Mouse (Mus musculus) ovary, postnatal 14 days (tissue): ENCODE results near the gene Asb15.

ENCODE experiments used
- DNase-seq: peaks from one replicate; pipeline ENCODE4 v3.0.0; 2022; ENCODE audit warnings: low spot score

Gene Asb15

DNA sequence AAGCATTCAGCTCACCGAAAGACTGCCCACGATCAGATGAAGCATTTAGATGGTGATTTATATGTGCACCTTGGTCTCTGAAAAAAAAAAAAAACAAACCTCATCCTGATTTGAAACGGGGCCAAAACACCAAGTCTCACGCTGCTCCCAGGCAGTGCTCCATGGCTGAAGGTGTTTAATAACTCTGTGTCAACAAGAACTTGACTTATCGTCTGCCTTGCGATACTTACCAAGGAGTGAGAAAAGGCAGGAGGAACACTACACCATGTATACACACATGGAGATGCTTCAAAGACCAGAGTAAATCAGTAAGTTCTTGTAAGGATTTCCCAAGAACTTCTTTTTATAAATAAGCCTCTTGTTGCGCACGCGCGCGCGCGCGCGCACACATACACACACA, 79.6 kb downstream of the Asb15 start:
- no peak for DNase-seq

DNA sequence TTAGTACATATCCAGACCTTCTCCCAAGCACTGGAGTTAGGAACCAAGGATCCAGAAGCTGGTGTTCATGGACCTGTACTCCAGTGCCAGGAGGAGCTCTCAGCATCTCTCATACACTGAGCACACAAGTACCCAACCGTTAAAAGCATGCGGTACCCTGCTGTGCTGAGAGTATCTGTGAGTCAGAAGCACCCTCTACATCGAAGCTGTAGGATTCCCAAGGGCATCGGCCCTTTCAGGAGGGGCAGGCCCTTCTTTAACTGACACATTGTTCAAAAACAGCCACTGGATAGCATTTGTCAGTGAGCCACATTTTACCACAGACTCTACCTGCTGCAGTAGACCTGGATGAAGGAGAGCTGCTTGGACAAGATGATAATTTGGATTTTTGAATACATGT, 80.2 kb downstream of the Asb15 start:
- DNase-seq, result no peak

GRCm38 (mm10) chr6:24608682-24609081, 80.7 kb downstream of the Asb15 start:
- no peak for DNase-seq

- DNase-seq, result no peak
Observed at GRCm38 (mm10) chr6:24609531-24609930, 81.6 kb downstream of the Asb15 start.

DNA sequence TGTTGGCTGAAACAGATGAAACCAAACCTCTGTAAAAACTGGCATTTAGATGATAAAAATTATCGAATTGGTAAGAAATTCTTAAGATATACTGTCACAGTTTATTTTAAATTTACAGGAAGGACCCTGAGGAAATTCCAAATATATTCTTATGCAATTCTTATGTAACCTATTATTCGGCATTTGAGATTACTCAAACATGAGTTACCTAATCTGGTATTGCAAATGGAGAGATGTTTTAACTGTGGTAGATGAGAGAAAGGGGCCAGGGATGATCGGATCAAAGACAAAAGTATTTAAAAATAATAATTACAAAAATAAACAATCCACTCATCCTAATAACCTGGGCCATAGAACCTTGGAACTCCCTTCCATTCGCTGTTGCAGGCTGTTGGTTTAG, 82.4 kb downstream of the Asb15 start:
- DNase-seq, result no peak

- no peak for DNase-seq
Observed at GRCm38 (mm10) chr6:24612074-24612755, 84.3 kb downstream of the Asb15 start.

DNA sequence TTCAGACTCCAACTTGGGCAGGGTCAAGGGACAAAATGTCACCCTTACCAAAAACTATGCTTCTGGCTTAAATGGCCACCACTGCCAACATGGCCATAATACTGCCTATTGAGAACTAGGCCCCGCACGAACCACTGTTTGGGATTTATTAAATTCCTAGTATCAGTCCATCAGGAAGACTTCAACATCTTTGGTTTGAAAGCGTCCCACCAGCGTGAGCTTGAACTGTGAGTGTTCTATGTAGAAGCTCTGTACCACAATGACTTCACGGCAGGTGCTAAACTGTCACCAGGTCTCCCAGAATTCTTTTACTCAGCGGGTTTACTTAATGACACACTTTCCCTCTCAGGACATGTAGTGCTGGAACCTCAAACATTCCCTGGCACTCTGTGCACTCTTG, 85.4 kb downstream of the Asb15 start:
- DNase-seq, result no peak

DNA sequence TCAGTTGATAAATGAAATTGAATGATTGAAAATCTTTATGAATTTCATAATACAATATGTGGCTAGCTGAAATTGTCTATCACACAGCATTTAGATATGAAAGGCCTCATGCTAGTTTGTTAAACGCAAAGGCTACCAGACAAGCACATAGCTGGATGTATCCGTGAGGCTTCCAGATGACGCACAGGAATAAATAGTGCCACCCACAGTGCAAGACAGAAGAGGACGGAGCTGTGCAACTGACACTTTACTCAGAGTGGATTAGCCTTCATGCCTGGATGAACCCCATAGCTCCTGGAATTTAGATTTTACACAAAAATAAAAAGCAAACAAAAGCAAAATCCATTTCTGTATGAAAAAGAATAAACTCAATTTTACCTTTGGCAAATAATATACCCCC, 86.0 kb downstream of the Asb15 start:
- DNase-seq, result no peak

GRCm38 (mm10) chr6:24616746-24617145, 88.8 kb downstream of the Asb15 start:
- no peak for DNase-seq

DNA sequence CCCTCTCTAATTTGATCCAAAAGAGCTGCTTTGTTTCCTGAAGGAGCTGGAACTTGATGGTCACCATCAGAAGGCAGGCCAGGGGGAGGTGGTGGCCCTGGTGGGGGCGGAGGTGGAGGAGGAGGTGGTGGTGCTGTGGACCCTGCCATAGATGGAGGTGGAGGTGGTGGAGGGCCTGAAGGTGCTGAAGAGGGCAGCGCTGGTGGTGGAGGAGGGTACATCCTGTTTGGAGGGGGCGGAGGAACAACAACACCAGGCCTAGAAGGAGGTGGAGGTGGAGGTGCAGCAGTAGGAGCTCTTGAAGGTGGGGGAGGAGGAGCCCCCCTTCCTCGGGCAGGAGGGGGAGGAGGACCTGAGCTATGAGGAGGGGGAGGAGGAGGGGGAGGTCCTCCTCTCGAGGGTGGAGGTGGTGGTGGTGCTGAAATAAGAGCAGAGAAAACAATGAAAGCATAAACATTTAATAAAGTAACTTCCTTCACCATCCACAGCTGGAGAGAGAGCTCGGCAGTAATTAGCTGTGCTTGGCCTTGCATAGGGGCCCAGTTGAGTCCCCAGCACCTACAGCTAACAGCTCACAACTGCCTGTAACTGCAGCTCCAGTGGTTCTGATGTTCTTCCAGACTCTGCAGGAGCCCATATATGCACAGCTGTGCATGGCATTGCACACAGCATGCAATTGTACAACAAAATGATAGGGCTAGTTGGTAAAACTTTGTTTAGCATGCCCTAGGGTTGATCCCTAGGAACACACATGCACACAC, 91.5 kb downstream of the Asb15 start:
- DNase-seq, result no peak

DNA sequence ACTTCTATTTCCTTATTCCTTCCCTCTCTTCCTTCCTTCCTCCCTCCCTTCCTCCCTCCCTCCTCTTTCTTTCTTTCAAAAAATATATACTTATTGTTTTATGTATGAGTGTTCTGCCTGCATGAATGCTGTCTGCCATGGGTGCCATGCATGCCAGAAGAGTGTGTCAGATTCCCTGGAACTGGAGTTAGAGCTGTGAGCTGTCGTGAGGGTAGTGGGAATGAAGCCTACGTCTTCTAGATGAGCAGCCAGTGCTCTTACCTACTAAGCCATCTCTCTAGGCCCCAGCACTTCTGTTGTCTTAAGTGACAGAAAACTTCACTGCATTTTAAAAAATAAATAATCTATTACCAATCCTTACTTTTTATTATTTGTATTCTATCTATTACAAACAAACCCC, 93.0 kb downstream of the Asb15 start:
- DNase-seq, result no peak

- DNase-seq, result no peak
Observed at GRCm38 (mm10) chr6:24622098-24622497, 94.2 kb downstream of the Asb15 start.
